Mouse (Mus musculus) layer of hippocampus, postnatal 10 days (tissue): ENCODE results near the gene Lsg1. TPM values are rescaled to one million over a fixed set of nuclear protein-coding genes. Genes with fewer than 3 reads are reported as not detected.

Source experiments
- DNase-seq, 2 experiments: peaks; one replicate each; pipeline ENCODE4 v3.0.0; 2021; ENCODE audit warnings: low spot score in 2 of 2
- total RNA-seq, 2 experiments: library from RNA; stranded (reverse); gene quantifications; 2 replicates each; pipeline ENCODE4 v1.2.3; 2021

The Lsg1 gene
- total RNA-seq, 2 experiments from 2014 or later, result 24.4 to 25.6 TPM

DNA sequence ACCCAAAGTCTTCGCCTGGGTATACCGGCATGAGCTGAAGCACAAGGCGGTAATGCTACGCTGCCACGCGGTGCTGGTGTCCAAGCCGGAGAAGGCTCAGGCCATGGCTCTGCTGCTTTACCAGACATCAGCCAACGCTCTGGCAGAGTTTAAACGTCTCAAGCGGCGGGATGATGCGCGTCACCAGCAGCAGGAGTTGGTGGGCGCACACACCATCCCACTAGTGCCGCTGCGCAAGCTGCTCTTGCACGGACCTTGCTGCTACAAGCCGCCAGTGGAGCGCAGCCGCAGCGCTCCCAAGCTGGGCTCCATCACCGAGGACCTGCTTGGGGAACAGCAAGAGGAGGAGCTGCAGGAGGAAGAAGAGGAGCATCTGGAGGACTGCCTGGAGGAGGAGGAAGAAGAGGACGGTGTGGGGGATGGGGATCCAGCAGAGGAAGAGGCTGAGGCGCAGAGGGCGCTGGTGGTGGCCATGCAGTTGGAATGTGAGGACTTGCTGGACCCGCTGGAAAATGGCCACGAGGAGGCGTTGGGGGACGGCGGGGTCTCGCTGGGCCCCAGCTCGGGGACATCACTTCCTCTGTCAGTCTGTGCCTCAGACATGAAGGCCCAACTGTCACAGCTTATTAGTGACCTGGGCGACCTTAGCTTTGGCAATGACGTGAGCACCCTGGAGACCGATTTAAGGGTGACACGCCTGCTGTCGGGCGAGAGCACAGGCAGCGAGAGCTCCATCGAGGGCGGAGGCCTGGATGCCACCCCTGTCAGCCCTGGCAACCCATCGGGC is 13.8 kb upstream of the Lsg1 start:
- peak; percentile 44 to 65 for DNase-seq

DNA sequence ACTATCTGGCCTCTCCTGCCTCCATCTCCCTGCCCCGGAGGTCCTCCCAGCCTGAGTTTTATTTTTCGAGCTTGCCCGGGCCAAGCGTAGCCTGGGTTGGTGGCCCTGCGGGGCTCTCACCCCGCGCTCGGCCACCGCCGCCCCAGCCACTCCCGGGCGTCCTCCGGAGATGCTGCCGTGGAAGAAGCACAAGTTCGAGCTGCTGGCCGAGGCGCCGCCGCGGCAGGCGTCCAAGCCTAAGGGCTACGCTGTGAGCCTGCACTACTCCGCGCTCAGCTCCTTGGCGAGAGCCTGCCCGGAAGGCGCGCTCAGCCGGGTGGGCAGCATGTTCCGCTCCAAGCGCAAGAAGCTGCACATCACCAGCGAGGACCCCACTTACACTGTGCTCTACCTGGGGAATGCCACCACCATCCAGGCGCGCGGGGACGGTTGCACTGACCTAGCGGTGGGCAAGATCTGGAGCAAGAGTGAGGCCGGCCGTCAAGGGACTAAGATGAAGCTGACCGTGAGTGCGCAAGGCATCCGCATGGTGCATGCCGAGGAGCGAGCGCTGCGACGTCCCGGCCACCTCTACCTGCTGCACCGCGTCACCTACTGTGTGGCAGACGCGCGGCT is 13.1 kb upstream of the Lsg1 start:
- DNase-seq, result peak; percentile 35 to 55

DNA sequence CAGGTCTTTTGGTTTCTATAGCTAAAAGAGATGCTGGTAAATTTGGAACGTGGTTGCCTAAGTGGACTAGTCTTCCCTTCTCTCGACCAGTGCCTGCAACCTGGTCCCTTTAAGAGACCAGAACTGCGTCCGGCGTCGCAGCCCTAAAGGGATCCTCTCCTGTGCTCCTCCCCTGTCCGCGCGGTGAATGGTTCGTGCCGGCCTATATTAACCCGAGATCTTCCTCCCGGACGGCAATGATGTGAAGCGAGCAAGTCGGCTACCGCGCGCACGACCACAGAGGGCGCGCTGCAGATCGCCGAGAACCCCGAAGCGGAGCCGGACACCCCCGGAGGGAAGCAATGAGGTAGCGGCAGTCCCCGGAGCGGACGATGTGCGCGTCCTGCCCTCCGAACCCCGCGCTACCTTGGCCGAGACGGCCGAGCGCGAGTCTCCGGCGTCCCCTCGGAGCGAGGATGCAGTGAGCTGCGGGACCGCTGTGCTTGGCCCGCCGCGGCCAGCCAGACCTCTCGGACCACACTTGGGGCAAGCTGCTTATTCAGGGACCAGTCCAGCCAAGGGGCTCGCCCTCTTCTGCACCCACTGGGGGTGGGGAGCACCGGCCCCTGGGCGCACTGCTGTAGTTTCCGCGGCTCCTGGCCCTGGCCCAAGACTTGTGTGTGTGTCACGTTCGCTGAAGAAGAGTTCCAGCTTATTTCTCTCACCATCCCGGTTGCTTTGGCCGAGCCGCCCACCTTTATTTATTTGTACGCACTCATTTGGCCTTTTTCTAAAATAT is 12.3 kb upstream of the Lsg1 start, which contains the start of gene Fam43a:
Gene Fam43a, plus strand, starts transcription at position 233 of the 778 bp plus-strand sequence.
- peak; percentile 68 to 78 for DNase-seq

DNA sequence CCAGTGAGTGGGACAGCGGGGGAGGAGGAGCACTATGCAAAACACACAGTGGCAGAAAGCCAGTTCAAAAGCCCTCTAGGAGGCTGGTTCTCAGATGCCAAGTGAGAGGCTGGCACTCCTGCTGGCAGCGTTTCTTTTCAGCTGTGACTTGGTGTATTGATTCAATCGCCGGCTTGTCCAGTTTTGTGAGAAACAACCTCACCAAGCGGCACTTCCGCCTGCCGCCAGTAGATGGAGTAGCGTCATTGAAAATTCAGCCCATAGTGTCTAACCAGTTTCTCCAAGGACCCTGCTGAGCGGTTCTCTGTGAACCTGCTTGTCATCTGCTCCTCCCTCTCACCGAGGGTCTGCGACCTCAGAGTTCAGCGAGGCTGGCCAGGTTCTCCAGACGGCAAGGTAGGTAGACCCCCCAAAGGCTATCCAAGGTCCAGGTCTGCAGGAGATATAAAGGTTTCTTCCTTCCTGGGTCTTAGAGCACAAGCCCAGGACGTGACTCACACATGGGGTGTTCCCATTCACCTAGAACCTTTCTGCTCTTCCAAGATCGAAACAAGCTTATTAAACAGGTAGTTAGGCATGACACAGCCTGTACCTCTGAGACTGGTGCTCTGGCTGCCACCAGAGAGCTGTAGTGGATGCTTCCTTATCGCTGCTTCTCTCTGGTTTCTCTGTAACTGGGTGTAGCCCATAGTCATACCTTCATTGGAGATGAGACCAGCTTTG is 9.7 kb upstream of the Lsg1 start:
- DNase-seq, result peak; percentile 98

DNA sequence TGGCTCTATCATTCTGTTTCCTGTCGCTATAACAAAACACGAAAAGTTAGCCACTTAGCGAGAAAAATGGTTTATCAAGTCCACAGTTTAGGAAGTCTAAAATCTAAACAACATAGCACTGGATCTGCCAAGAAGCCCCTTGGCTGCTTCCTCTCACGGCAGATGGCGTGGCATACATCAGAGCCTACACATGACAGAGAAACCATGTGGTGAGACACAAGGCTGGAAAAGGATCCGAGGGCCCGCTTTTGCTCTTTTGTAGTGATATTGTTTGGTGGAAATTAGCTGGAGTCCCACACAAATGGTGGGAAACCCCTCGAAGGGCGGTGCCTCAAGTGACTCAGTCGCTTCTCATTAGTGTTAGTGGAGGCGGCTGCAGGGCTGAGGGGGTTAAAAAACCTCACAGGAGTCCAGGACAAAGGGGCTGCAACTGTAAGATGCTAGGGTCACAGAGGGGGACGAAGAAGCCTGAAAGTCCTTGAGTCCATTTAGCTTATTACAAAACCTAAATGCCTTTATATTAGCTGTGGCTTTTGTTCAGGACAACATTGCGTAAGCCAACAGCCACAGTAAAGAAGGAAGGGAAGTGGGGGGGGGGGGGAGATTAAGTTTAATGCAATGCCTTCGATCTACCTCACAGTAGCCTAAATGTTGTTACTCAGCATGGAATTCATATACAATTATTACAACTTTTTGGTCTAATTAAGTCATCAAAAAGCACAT is 8.6 kb upstream of the Lsg1 start:
- peak; percentile 29 to 58 for DNase-seq

DNA sequence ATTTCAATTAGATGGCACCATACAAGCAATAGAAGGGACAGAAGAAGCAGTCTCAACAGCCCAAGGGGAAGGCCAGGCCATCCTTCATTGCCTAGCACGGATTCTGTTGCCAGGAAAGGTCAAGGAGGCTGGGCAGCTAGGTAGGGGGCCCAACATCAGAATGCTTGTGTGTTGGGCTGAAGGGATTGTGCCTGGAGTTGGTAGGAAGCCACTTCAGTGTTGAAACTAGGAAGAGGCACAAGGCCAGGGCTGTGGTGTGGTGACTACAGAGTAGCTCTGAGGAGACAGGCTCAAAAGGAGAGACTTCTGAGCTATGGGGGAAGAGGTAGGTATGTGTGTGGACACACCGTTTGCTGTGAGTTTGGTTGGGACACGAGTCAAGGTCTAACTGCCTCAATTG is 8.0 kb upstream of the Lsg1 start:
- peak in 1 of 2 experiments; percentile 22 for DNase-seq

DNA sequence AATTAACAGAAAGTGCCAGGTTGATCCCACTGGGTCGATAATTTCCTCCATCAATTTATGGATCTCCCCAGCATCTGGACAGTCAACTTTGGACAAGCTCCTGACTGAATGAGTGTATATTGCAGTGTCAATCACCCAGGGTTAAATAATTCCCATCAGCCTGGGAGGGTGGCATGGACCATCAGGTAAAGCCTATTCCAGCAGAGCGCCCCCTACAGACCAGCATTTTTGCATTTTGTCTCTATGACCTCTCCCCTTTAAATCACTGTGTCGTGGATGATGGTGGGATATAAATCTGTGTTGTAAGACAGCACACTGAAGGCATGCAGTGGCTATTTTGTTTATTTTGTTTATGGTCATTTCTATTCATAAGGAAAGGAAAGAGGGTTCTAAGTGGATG is 4.6 kb upstream of the Lsg1 start:
- DNase-seq, result no peak

DNA sequence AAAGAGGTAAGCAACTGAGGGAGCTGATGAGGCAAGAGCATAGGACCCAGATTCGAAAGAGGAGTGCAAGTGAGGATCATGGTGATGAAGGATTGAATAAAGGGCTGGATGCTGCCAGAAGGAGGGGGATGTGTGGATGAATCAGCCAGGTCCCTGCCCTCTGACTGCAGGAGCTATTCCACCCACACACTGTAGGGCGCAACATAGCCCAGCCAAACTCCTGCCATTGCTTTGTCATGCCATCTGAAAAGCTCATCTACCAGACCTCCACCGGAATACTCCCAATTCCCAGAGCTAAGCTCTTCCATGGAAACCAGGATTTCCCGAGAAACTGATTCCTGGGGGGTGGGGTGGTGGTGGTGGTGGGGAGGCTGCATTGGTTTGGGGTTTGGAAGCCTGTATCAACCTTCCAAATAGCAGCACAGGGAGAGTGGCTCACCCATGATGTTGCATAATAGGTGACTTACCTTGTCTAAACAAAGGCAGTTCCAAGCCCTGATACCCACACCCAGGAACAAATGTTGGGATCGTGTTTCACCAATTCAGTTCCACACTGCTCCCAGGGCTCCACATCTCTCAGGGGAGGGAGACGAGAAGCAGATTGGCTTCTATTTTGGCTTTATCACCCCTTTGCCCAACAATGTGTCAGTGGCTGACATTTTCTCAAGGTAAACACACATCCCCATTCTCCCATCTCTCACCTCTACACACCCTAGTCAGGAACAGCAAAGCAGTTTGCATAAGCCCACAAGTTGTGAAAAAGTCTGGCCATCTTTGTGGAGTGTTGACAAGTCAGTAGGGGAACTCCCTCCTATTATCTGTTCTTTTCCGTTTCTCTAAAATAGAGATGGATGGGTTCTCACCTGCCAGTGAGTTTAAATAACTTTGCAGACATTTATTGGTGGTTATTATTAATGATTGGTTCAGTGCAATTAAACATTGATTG is 3.1 kb upstream of the Lsg1 start:
- DNase-seq, result no peak

DNA sequence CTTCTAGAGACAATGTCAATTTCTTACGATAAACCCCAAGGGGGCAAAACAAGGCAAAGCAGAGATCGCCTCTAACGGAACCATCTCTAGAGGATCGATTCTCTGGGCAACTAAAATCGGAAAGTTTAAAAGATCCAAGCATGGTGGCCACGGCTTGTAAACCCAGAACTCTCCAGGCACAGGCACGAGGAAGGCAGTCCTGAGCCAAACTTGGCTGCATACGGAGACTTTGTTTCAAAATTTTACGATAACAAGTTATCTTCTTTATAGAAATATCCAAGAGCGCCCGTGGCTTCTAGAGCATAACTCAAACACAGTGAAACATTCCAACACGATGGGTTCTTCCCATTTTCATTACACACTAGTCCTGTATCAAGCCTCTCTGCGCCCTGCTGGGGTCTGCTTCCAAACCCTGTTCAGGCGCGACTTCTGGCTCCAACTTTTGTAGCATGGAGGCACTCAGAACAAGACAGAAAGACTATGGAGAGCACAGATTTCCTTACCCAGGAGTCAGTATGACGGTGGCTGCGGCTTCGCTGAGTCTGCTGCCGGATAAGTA is 378 bp downstream of the Lsg1 start:
- no peak for DNase-seq

DNA sequence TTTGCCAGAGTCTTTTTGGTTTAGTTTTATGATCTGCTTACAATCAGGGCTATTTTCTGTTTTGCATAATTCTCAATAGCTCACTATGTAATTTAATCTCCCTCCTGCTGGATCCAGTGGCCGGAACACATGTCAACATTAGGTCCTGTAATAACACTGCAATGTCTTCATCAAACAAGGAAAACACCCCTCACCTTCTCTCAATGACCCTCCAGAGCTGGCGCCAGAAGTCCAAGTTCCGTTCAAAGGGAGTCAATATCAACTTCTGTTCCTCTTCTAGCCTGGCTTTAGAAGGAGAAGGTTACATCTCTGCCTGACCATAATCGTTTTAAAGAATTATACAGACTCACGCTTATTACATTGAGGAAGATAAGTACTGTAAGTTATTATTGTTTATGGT is 6.6 kb downstream of the Lsg1 start:
- no peak for DNase-seq

DNA sequence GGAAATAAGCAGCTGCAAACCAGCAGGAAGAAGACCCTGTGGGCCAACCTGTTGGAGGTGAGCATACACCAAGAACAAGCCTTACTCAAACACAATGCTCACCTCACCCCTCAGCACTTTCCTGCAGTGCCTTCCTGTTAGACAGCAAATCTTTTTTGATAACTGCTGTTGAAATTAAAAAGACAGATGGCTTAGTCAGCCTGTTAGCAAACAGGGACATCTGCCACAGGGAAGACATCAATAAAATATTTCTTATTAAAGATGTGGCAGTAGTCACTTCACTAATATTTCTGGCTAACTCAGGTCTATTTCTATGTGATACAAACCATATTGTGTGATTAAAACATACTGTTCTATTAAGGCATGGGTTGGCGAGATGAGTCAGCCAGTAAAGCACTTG is 11.0 kb downstream of the Lsg1 start:
- DNase-seq, result no peak

DNA sequence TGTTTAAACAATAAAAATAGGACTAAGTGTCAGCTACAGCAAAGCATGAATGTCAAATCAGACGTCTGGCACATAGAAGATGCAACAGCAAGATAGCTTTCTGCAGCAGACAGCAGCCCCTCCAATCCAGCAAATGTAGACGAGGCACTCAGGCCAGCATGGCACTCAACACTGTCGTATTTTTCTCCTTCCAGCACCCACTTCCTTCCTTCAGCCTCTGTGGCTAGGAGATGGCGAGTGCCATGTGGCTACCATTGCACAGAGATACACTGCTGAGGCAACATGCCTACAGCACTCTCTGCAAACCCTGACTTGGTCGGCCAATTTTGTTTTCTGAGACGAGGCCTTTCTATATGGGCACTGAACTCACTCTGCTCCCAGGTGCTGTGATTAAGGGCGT is 11.6 kb downstream of the Lsg1 start:
- DNase-seq, result no peak

DNA sequence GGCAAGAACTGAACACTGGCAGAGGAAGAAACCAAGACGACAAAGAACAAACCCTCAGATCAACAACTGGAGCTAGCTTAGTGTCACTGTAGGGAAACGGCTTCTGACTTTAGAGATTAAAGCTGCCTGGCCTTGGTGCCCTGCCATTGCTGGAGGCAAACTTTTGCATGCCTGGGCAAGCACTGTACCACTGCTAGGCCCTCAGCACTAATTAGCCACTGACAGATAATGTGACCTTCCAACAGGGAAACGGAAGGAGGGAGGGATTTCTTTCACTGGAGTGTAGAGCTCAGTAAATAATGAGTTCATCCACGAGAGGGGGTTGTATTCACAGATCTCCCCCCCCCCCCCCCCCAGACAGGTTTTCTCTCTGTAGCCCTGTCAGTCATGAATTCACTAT is 15.2 kb downstream of the Lsg1 start:
- no peak for DNase-seq

DNA sequence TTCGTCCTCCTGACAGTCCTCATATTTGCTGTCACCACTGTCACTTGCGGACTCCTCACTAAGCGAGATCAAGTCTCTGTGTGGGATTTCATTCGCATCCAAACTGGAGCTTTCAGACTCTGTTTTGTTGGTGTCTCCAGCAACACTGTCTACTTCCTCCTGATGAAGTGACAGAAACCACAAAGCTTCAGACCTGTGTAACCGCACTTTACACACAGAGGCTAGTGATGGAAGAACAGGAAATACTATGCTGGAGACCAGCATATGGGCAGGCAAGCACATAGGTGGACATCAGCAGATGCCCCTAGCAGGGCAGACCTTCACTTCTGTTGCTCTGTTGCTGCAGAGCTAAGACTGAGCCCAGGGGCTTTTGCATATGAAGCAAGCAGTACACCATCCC is 16.0 kb downstream of the Lsg1 start:
- no peak for DNase-seq

DNA sequence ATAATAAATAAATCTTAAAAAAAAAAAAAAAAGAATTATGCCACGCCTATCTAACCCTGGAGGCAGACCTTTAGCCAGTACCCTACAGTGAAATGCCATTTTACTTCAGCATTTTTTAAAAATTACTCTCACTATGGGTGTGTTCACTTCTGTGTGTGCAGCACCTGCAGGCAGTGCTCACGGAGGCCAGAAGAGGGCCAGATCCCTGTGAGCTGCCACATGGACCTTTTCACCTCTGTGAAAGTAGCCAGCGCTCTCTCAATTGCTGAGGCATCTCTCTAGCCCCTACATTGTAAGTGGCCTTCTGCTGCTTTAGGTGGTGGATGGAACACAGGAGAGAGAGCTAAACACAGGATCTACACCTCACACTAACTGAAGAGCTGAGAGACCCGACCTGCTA is 17.2 kb downstream of the Lsg1 start:
- DNase-seq, result no peak

DNA sequence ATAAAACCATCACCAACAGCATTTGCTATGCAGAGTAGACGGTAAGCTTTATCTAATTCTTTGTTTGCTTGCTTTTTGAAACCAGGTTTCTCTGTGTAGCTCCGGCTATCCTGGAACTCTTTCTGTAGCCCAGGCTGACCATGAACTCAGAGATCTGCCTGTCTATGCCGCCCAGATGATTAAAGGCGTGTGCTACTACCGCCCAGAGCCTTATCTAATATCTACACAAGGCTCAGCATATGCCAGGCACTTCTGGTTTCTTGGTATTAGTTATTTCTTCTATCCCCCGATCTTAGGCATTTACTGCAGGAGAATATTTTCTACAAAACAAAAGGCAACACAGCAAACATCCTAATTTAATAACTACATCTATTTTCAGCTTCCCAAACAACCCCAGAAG is 21.8 kb downstream of the Lsg1 start:
- no peak for DNase-seq

DNA sequence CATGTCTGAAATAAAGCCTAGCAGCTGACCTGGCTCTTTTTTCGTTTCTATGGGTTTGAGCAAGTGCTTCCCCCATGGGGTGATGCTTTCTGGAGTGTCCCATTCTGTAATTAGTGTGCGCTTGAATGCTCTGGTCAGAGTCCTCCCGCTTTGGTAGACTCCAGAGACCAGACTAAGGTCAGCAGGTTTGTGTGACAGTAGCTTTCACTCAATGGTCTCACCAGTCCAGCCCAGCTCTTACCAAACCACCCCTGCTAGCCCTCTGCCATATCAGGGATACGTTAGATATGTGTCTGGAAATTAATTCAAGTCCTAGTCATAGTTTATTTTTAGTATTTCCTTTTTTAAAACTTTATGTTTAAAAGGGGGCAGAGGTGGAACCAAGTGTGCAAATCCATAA is 26.8 kb downstream of the Lsg1 start:
- DNase-seq, result no peak

DNA sequence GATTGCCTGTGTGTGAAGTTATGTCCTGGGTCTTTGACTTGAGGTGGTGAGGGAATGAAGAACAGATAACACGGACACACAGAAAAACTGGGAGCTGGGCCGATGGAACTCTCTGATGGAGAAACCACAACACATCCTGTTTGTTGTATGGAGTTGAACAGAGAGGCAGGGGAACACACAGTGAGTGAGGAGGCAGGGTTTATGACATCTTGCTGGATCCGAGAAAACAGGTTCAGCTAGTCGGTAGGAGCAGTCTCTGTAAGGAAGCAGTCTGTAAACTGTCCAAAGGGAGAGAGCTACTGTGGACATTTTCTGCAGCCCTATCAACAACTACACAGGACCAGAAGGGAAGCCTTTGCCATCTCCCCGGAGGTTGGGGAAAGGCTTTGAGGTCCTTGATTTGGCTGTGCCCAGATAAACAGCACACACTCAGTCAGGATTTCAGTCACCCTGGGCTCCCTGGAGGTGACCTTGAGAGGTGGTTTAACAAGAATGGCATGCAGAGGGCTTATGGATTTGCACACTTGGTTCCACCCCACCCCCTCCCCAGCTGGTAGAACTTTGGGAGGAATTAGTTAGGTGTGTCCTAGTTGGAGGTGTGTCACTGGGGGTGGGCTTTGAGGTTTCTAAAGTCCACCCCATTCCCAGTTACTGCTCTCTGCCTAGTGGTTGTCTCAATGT is 27.9 kb downstream of the Lsg1 start:
- DNase-seq, result no peak

DNA sequence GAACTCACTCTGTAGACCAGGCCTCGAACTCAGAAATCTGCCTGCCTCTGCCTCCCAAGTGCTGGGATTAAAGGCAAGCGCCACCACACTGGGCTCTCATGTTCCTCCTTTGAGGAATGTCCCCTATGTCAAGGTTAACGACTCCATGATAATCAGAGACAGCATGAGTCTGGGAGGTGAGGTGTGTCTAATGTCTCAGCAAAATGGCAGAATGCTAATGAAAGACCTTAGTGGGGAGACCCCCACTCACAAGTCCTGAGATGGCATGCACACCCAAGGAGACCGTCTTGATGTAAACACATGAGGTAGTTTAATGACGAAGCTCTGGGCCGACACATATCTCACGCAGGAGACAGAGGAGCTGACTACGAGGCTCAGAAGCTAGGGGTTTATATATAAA is 33.3 kb downstream of the Lsg1 start:
- DNase-seq, result no peak
